Mouse (Mus musculus) liver, embryonic 16.5 days (tissue): Measurements from ENCODE around the gene Fam169b. TPM values are rescaled to one million over a fixed set of nuclear protein-coding genes. Genes with fewer than 3 reads are reported as not detected.
"Not testable (repeated sequence)": the region's sequence is repeated elsewhere in the genome, so short reads cannot be mapped to it uniquely, and the experiment has no call there.

Source experiments
- ATAC-seq: fragments of 200-750 bp; cut with Nextera tagmentation; 2 replicates; pipeline ENCODE4 v1.8.0; 2017; ENCODE audit warnings: low read depth, mild to moderate bottlenecking, moderate number of reproducible peaks, moderate library complexity
- H3K27ac ChIP-seq: fragments of 300-500 bp; sonication (generic); 2 replicates; pipeline ENCODE4 v1.5.1; 2014; ENCODE audit warnings: mild to moderate bottlenecking, low read length
- H3K27me3 ChIP-seq: fragments of 300-500 bp; sonication (generic); 2 replicates; pipeline ENCODE4 v1.6.1; 2014; ENCODE audit warnings: low read depth, low read length, mixed read lengths; ENCODE audit not compliant: control insufficient read depth, insufficient read depth
- H3K36me3 ChIP-seq: fragments of 300-500 bp; sonication (generic); 2 replicates; pipeline ENCODE4 v1.6.1; 2014; ENCODE audit warnings: mild to moderate bottlenecking; ENCODE audit not compliant: control insufficient read depth, insufficient read depth
- H3K4me1 ChIP-seq: fragments of 300-500 bp; sonication (generic); 2 replicates; pipeline ENCODE4 v1.6.1; 2014; ENCODE audit warnings: low read depth, low read length, mixed read lengths; ENCODE audit not compliant: control insufficient read depth
- H3K4me2 ChIP-seq: fragments of 300-500 bp; sonication (generic); 2 replicates; pipeline ENCODE4 v1.6.1; 2014; ENCODE audit warnings: low read depth, low read length, mixed read lengths
- H3K4me3 ChIP-seq: fragments of 300-500 bp; sonication (generic); 2 replicates; pipeline ENCODE4 v1.5.1; 2014; ENCODE audit warnings: low read depth, mild to moderate bottlenecking, low read length
- H3K9ac ChIP-seq: fragments of 300-500 bp; sonication (generic); 2 replicates; pipeline ENCODE4 v1.6.1; 2014; ENCODE audit warnings: low read depth, low read length
- H3K9me3 ChIP-seq: fragments of 300-500 bp; sonication (generic); replicated peaks from 2 replicates; pipeline ENCODE4 v1.6.1; 2016; ENCODE audit warnings: low read length; ENCODE audit not compliant: control insufficient read depth
- WGBS: fragments of 180-500 bp; shearing (Covaris S2); extraction: QIAGEN DNeasy Blood & Tissue Kit; methylation state at CpG from one replicate; pipeline ENCODE4 v1.1.7; 2014; ENCODE audit not compliant: insufficient replicate concordance; 5-methylcytosine and 5-hydroxymethylcytosine counted together
- polyA plus RNA-seq: library from polyadenylated mRNA; unstranded; fragments of >200 nt; fragmentation: Nextera tagmentation; extraction: Ambion mirVana; gene quantifications from 2 replicates; pipeline ENCODE4 v1.2.1, GENCODE M21; 2015

Fam169b gene
- polyA plus RNA-seq, 1 experiment from 2014 or later, result 0.54 TPM

- Histone ChIP-seq H3K4me1 (no peaks in the 10 kb centered on the region), H3K27ac (no peak overlapping the region), H3K27me3 (no peaks in the 10 kb centered on the region), H3K9me3 (no peaks in the 10 kb centered on the region), H3K36me3 (no peaks in the 10 kb centered on the region), H3K9ac (no peak overlapping the region), H3K4me2 (no peak overlapping the region), H3K4me3 (no peak overlapping the region)
- WGBS, result 51% methylated on average over 2 of the region's 2 CpGs
- ATAC-seq, result no peak
Measured at GRCm38 (mm10) chr7:68287582-68287981, 13.9 kb downstream of the Fam169b start.

- H3K4me2 ChIP-seq, H3K36me3 ChIP-seq, H3K9ac ChIP-seq, H3K4me3 ChIP-seq, H3K27me3 ChIP-seq, H3K9me3 ChIP-seq, H3K27ac ChIP-seq, H3K4me1 ChIP-seq, ATAC-seq: not testable (repeated sequence)
- 69% methylated on average over 4 of the region's 4 CpGs for WGBS
Measured at GRCm38 (mm10) chr7:68288000-68288399, 14.4 kb downstream of the Fam169b start.

GRCm38 (mm10) chr7:68289081-68289480, 15.4 kb downstream of the Fam169b start:
- no peak overlapping the region for H3K27ac ChIP-seq
- no peaks in the 10 kb centered on the region for H3K36me3 ChIP-seq
- H3K9ac ChIP-seq, result no peak overlapping the region
- no peaks in the 10 kb centered on the region for H3K9me3 ChIP-seq
- no peak overlapping the region for H3K4me2 ChIP-seq
- no peak for ATAC-seq
- 78% methylated on average over 8 of the region's 8 CpGs for WGBS
- no peaks in the 10 kb centered on the region for H3K27me3 ChIP-seq
- H3K4me3 ChIP-seq, result no peak overlapping the region
- no peaks in the 10 kb centered on the region for H3K4me1 ChIP-seq

GRCm38 (mm10) chr7:68291603-68292002, 18.0 kb downstream of the Fam169b start:
- no peak for ATAC-seq
- 44% methylated on average over 1 of the region's 1 CpGs for WGBS

DNA sequence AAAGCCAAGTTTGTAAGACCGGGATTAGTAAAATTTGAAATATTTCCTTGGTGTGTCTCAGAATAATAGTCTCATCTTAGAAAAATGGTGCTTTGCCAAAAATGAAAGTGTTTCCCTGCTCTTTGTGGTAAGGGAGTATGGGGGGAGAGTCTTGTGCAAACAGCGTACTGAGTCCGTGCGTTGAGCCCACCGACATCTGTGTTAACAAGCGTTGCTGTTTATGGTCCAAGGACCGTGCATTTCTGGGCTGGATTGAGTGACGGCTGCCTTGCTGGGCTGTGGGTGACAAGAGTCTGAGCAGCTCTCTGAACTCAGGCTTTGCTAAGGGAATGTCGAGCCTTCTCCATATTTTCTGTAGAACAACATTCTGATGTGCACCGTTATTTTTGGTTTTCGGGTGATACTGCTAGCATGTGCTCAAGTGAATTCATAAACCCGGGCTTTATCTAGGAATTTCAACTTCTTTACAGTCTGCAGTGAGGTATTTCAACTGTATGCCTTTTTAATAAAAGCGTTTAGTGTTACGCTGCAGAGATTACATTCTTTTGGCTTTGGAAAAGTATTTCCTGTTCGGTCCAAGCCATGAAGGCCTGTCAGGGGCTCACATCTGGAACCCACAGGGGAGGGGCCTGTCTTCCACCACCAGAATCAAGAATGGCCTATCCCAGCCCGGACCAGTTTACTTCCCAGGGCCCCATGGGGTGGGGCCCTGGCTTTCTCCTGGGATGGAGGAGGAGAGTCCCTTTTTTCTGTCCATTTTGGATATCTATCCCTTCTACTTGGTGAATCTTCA, 20.6 kb downstream of the Fam169b start:
- no peak for ATAC-seq

More at GRCm38 (mm10) chr7:68291603-68292002, 18.0 kb downstream of the Fam169b start:
- Histone ChIP-seq H3K27me3 (no peaks in the 10 kb centered on the region), H3K9me3 (no peaks in the 10 kb centered on the region), H3K4me2 (no peak overlapping the region), H3K4me3 (no peak overlapping the region), H3K4me1 (no peaks in the 10 kb centered on the region), H3K36me3 (no peaks in the 10 kb centered on the region), H3K9ac (no peak overlapping the region), H3K27ac (no peak overlapping the region)

DNA sequence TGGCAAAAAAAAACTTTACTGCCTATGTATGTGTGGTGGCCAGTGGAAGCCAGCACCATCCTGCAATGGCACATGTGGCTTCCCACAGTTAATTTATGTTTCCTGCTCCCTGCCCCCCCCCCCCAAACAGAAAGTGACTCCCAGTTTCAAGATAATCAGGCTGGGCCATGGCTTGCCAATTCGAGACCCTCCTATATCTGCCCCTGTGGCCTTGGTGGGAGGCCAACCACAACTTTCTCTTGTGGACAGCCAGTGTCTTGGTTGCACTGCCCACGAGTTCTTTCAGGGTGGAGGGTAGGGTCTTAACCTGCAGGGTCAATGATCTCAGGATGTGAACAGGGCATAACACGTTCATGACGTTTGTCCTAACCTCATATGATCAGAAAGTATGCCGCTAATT, 22.8 kb downstream of the Fam169b start:
- WGBS, result 59% methylated on average over 5 of the region's 5 CpGs
- ATAC-seq, result no peak
- no peak overlapping the region for H3K4me3 ChIP-seq
- no peaks in the 10 kb centered on the region for H3K27me3 ChIP-seq
- no peaks in the 10 kb centered on the region for H3K36me3 ChIP-seq
- H3K4me1 ChIP-seq, result no peaks in the 10 kb centered on the region
- H3K9ac ChIP-seq, result no peak overlapping the region
- no peak overlapping the region for H3K27ac ChIP-seq
- H3K4me2 ChIP-seq, result no peak overlapping the region
- H3K9me3 ChIP-seq, result no peaks in the 10 kb centered on the region

More for the DNA sequence above, 20.6 kb downstream of the Fam169b start:
- no peaks in the 10 kb centered on the region for H3K4me1 ChIP-seq
- no peak overlapping the region for H3K4me2 ChIP-seq
- H3K27me3 ChIP-seq, result no peaks in the 10 kb centered on the region
- H3K9ac ChIP-seq, result no peak overlapping the region
- no peak overlapping the region for H3K27ac ChIP-seq
- H3K4me3 ChIP-seq, result no peak overlapping the region
- no peaks in the 10 kb centered on the region for H3K9me3 ChIP-seq
- WGBS, result 69% methylated on average over 16 of the region's 16 CpGs
- no peaks in the 10 kb centered on the region for H3K36me3 ChIP-seq

DNA sequence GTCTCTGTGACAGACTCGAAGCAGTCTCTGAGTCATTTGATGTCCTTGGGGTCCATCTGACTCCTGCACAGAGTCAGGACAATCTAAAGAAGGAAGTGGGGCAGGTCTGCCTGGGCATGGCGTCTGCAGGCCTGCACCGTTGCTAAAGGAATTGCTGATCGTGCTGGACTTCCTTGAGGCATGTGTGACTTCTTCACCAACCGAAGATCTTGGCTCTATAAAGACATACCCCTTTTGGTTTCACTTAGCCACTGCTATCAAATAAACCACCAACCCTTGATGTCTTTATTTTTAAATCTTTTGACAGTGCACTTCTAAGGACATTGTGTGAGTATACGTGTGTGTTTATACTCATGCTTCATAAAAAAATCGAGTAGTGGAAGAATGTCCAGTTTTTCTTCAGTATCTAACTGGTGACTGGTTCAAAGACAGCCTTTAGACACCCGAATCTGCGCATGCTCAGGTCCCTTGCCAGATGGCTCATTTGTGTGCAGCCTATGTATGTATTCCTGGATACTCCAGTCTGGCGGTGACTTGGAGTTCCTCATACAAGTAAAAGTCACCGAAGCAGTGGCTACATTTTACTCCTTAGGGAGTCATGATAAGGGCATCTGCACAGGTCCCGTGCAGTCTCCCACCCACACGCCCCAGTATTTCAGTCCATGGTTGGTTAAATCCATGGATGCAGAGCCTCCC, 24.9 kb downstream of the Fam169b start:
- no peak overlapping the region for H3K9ac ChIP-seq
- no peak overlapping the region for H3K4me2 ChIP-seq
- no peaks in the 10 kb centered on the region for H3K9me3 ChIP-seq
- H3K36me3 ChIP-seq, result no peaks in the 10 kb centered on the region
- no peaks in the 10 kb centered on the region for H3K27me3 ChIP-seq
- no peak overlapping the region for H3K4me3 ChIP-seq
- no peaks in the 10 kb centered on the region; the same call in 1 of the 2 replicates for H3K4me1 ChIP-seq
- WGBS, result 57% methylated on average over 13 of the region's 13 CpGs
- H3K27ac ChIP-seq, result no peak overlapping the region
- ATAC-seq, result no peak

DNA sequence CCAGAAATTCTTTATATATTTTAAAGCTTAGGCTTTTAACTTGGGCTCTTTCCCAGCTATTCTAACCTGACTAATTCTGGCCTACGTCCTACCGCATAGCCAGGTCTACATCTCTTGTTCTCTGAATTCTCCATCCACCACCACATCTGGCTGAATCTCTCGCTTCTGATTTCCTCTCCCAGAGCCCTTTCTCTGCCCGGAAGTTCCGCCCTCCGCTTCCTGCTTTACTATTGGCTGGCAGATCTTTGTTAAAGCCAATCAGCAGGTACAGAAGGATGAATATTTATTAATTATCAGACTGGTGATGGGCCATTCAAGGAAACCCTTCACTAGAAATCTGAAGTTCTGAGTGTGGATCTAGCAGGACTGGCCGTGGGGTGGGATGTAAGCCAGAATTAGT, 27.5 kb downstream of the Fam169b start:
- no peak for ATAC-seq
- Histone ChIP-seq H3K27ac (no peak overlapping the region), H3K4me3 (no peak overlapping the region), H3K9ac (no peak overlapping the region), H3K4me2 (no peak overlapping the region), H3K9me3 (no peaks in the 10 kb centered on the region), H3K27me3 (no peaks in the 10 kb centered on the region), H3K4me1 (no peaks in the 10 kb centered on the region; the same call in 1 of the 2 replicates), H3K36me3 (no peaks in the 10 kb centered on the region)
- whole genome bisulfite sequencing, result 55% methylated on average over 7 of the region's 7 CpGs
